Mouse (Mus musculus): ENCODE measurements around the gene Pramef17.
"Not testable (repeated sequence)": the region's sequence is repeated elsewhere in the genome, so short reads cannot be mapped to it uniquely, and the experiment has no call there.

DNA sequence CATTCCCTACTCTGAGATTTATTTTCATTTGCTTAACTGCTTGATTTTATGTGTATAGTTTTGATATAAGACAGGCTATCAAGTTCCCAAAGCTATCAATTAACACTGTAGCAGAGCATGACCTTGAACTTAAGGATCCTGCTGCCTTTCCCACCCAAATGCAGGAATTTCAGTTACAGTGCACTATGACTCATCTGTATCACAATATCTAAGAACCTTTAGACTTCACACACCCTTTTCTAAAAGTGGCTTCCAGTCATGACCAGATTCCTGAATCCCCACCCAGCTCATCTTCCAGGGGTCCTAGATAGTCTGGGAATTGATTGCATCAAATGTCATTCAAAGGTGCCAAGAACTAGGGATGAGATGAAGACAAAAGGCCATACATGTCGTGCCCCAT is 10.7 kb downstream of the Pramef17 start:
- not testable (repeated sequence) for TF ChIP-seq TAL1, GATA1 (IDR thresholded peaks at IDR 0.05; ENCODE audit: low read length)
